Mouse (Mus musculus) gastrocnemius, postnatal 4 days (tissue): ENCODE measurements around the gene Jade3. TPM values are rescaled to one million over a fixed set of nuclear protein-coding genes. Genes with fewer than 3 reads are reported as not detected.

Experiments
- DNase-seq, 2 experiments: peaks; one replicate each; pipeline ENCODE4 v3.0.0; 2021 to 2022; ENCODE audit warnings: low spot score in 2 of 2, mixed read lengths in 2 of 2
- total RNA-seq, 2 experiments: library from RNA; stranded (reverse); gene quantifications; 2 replicates each; pipeline ENCODE4 v1.2.3; 2021

Gene Jade3
- total RNA-seq, 2 experiments from 2014 or later, result 2.6 to 4.4 TPM

DNA sequence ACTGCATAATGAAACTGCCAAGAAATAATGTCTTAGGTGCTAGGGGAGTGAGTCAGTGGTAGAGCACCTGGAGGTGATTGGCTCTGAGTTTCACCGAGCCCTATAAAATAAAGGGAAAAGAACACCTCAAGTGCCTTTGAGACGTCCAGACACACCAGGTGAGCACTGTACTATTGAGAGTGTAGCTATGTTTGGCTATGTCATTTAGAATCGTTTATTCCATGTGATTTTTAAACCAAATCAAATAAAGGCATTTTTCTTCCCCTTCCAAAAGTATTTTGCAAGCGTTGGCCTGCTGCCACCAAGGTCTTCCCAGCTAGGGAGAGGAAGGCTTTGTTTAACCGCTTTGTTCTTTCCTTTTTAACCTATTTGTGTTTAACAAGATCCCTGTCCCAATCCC lies 122.1 kb downstream of the Jade3 start:
- DNase-seq, result no peak

DNA sequence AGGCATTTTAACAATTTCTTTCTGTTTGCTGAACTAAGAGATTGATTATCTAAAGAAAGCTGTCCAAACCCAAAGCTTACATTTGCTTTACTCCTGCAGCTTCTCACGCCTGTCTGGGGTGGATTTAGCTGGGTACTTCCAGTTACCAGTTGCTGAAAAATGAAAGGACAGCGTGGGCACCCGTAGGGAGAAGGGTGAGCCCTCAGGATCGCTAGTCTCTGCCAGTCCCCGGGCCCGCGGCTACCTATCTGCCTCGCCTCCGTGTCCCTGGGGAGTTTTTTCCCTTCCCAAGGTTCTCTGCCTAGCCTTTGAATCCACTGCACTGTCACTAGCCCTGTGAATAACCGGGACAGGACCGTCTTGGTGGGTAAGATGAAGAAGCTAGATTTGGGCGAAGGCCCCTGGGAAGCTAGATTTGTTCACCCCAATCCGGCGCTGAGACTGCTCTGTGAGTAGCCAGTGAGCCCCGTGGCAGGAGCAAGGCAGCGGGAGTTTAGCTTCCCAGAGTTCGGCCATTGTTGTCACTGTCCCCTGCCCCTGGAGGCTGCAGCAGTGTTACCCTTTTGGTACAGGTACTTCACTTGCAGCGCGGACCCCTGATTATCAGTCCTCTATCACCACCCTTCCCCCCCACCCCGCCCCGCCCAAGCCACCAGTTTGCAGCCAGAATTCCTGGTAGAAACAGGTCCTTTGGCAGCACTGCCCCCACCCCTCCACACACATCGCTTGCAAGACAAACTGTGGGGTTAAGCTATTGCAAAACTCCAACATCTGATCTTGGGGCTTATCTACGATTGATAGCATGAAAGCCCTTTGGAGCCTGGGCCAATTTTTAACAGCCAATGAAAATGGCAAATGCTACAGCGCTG lies 122.8 kb downstream of the Jade3 start:
- DNase-seq, result peak in 1 of 2 experiments; percentile 17

DNA sequence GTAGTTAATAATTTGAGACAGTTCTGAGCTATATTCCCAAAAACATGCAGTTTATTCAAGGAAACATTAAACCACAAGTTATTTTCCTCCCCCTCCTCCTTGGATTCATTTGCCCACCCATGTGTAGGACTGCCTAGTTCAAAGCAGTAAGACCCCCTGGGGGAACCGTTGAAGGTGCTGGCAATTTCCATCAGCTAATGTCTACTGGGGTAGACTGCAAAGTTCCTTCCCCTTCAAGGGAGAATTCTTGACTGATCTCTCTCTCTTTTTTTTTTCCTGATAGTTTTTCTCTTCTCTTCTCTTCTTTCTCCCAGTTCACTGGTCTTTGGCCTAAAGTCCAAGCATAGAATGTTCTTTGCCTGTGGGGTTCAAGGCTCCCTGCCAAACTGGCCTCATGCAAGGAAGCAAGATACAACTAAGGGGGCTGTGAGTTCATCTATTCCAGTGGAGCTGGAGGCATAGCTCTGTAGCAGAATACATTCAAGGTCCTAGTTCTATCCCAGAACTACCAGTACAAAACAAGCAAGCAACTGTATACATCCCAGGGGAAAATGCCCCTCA lies 123.5 kb downstream of the Jade3 start:
- no peak for DNase-seq

DNA sequence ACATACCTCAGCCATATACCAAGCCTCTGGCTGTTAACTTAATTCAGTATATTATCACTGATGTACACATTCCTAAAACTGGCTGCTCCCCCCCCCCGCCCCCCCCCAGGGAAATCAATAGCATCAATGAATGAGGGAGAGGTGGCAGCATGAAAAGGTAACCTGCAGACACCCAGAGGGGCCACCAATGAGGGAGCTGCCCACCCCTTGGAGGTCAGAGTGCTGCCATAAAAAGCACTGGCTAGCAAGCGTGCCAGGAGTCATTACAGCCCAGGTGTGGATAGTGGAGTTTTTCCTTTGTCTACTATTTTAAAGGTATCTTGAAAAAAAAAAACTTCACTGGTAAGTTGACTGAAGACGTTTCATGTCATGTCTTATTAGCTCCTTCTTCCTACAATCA lies 124.0 kb downstream of the Jade3 start, which contains the start of gene Rgn:
TSS of gene Rgn (plus strand) at position 256 of the 400 bp plus-strand sequence.
- no peak for DNase-seq

DNA sequence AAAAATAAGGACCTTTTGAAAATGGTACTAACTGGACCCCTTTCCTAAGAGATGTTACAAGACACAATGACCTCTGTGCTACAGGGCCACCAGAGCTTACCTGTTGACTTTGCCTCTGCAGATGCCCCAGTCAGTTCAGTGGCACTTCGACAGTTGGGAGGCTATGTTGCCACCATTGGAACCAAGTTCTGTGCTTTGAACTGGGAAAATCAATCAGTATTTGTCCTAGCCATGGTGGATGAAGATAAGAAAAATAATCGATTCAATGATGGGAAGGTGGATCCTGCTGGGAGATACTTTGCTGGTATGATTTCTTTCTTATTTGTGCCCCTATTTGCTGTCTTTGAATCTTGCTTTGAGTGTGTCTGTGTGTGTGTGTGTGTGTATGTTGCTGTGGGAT lies 126.7 kb downstream of the Jade3 start:
- DNase-seq, result no peak

DNA sequence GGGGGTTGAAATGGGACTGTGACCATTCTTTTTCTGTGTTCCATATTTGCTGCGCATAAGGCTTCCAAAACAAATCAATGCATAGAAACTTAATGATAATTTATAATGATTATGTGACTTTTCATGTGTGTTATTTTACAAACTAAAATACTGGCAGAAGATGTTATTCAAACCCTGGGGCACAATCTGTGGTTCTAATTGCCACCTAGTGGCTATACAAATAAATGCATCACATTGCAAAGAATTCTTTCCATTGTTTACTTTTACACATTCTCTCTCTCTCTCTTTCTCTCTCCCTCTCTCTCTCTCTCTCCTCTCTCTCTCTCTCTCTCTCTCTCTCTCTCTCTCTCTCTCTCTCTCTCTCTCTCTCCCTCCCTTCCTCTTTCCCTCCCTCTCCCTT lies 136.4 kb downstream of the Jade3 start:
- no peak for DNase-seq

DNA sequence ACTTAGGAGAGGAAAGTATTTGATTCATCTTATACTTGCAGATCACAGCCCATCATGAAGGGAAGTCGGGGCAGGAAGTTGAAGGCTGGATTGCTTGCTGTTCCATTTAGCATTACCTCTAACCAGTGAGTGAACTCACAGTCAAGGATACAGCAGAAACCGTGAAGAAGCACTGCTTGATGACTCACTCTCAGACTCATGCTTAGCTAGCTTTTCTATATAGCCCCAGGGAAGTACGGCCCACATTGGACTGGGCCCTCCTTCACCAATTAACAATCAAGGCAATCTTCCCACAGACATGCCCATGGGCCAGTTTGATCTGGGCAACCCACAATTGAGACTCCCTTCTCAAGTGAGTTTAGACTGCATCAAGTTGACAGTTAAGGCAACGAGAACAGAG lies 138.5 kb downstream of the Jade3 start:
- DNase-seq, result no peak

Other genes with a start within 250 kb of the Jade3 start
- 10 to 100 TPM; 10.2 to 10.6 TPM for gene Slc9a7, start 133.9 kb upstream of the Jade3 start, total RNA-seq
- gene Rp2, start 61.2 kb upstream of the Jade3 start, total RNA-seq, result 10 to 100 TPM; 11.9 to 12.3 TPM
- 1 to 10 TPM in 1 of 2 experiments, under 1 TPM in 1; 0.17 to 1.2 TPM for gene Rgn, start 124.1 kb downstream of the Jade3 start, total RNA-seq
- gene Rbm10, start 191.8 kb downstream of the Jade3 start, total RNA-seq, result 10 to 100 TPM; 26.7 to 27.0 TPM
- 100 to 1,000 TPM; 268 TPM for gene Ndufb11, start 191.9 kb downstream of the Jade3 start, total RNA-seq
- 100 to 1,000 TPM; 200 to 208 TPM for gene Uba1, start 232.6 kb downstream of the Jade3 start, total RNA-seq